Mouse (Mus musculus) G1E (cell line): ENCODE data around the gene Kcna2.

Source experiments
- CTCF ChIP-seq: IDR thresholded peaks from 2 replicates; pipeline ENCODE4 v1.5.1; 2012; ENCODE audit warnings: low read depth, low read length, inconsistent platforms, mixed read lengths
- GATA1 ChIP-seq: IDR thresholded peaks from 2 replicates; pipeline ENCODE4 v1.6.1; 2012; ENCODE audit warnings: borderline replicate concordance, low read length, inconsistent platforms, mixed read lengths
- POLR2AphosphoS5 ChIP-seq: IDR thresholded peaks from 2 replicates; pipeline ENCODE4 v1.6.1; 2012; ENCODE audit warnings: low read depth, low read length, inconsistent platforms; ENCODE audit not compliant: insufficient replicate concordance
- TAL1 ChIP-seq: conservative IDR thresholded peaks from 2 replicates; pipeline ENCODE4 v1.6.1; 2012; ENCODE audit warnings: low read depth, low read length, inconsistent platforms, mixed read lengths

- TF ChIP-seq CTCF (no peak), TAL1 (no peak), GATA1 (no peak), POLR2AphosphoS5 (no peak)
These were observed 4.6 kb upstream of the Kcna2 start for GRCm38 (mm10) chr3:107096269-107096731.
